Mouse (Mus musculus): Measurements from ENCODE around the gene Eef1b2. TPM values are rescaled to one million over a fixed set of nuclear protein-coding genes. Genes with fewer than 3 reads are reported as not detected.
"Not testable (repeated sequence)": the region's sequence is repeated elsewhere in the genome, so short reads cannot be mapped to it uniquely, and the experiment has no call there.

Eef1b2 gene
- 100 to 1,000 TPM; 473 to 499 TPM for total RNA-seq (2021)
- long read RNA-seq, experiment 1, transcript Eef1b2-204 (6 exons, 1,939 nt) = major isoform, 62 of 65 reads
- long read RNA-seq, experiment 1, partial matches to known transcripts = 2 of 65 reads
- long read RNA-seq, experiment 1, other reads (novel, unspliced or antisense) = 1 of 65 reads
- long read RNA-seq, experiment 2, transcript Eef1b2-204 (6 exons, 1,939 nt) = major isoform, 41 of 47 reads
- long read RNA-seq, experiment 2, partial matches to known transcripts = 5 of 47 reads
- long read RNA-seq, experiment 2, other reads (novel, unspliced or antisense) = 1 of 47 reads

DNA sequence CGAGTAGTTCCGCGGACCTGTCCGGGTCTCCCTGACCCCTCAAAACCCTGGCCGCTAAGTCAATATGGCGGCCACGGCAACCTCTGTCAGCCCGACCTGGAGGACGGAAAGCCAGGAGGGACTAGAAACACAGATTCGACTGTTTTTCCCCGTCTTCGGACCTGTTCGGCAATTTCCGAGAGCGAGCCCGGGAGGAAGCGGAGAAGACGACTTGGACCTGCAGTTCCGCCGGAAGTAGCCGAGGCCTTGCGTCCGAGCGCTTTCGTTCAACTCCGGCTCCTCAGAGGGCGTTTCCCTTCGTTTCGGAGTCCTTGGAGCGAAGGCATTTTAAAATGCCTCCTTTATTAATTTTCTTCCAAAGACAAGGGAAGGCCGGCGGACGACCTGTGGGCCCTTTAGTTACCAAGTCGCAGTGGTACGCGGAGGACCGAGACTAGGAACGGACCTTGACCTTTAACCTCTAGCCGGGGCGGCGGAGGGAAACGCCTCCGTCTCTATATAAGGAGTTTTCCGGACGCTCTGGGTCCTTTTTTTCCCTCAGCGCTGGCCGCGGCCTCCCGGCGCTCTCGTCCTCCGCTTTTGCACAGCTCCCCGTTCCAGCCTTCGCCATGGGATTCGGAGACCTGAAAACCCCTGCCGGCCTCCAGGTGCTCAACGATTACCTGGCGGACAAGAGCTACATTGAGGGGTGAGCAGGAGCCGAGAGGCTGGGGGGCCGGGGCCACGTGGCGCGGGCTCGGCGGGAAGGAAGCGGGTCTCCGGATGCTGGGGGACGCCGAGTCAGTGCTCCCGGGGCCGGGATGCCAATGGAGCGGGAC lies at the start of gene Eef1b2, which contains the start of gene Ndufs1:
Gene Eef1b2 (plus strand): TSS at position 222 of the 818 bp plus-strand sequence.
Gene Ndufs1 (minus strand): TSS at position 230 of the 818 bp plus-strand sequence.
- DNase-seq = peak; percentile 98 to 99

DNA sequence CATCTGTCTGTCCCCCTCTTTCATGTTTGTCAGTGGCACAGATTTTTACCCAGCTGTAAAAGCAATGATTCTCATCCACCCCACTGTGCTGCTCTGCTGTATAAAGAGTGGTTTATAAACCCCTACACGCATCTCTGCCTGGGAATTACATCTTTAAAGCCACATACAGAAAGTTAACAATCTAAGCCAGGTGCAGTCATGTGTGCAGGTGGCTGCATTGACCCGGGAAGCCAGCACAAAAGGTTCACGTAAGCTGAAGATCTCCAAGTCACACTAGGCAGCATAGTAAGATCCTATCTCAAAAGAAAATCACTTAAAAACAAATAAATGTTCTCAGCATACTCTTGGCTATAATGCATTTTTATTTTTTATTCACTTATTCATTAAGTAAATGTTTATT lies 47.4 kb upstream of the Eef1b2 start:
- no peak for DNase-seq

- no peak for DNase-seq
These were observed 46.6 kb upstream of the Eef1b2 start for GRCm38 (mm10) chr1:63129857-63130690.

DNA sequence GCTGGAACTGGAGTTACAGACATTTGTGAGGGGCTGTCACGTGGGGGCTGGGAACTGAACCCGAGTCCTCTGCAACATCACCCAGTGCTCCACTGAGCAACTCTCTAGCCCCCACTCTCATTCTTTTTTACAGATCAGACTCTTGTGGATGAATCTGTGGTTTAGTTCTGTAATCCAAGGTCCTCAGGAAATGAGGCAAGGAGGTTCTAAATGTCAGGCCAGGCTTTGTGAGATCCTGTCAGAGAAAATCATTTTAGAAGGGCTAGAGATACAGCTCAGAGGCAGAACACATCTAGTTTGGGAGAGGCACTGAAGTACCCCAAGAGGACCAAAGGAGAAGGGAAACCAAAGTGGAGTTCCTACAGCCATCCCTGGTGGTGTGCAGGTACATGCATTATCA lies 45.7 kb upstream of the Eef1b2 start:
- DNase-seq = no peak

- DNase-seq = no peak
These were observed 44.9 kb upstream of the Eef1b2 start for GRCm38 (mm10) chr1:63131766-63132165.

DNA sequence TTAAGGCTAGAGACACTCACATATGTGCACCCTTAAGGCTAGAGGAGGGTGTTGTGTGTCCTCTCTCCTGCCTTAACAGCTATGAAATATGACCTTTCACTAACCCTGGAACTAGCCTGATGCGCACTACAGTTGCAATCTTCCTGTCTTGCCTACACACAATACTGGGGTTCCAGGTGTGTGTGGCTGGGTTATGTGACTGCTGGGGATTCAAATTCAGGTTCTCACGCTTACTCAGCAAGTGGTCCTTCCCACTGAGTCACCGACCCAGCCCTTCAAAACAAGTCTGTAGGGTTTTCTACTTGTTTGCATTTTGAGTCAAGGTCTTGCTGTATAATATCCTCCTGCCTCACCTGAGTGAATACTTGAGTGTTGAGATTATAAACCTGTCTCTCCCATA lies 42.1 kb upstream of the Eef1b2 start:
- DNase-seq = no peak

- no peak for DNase-seq
These were observed 38.7 kb upstream of the Eef1b2 start for GRCm38 (mm10) chr1:63137971-63138370.

DNA sequence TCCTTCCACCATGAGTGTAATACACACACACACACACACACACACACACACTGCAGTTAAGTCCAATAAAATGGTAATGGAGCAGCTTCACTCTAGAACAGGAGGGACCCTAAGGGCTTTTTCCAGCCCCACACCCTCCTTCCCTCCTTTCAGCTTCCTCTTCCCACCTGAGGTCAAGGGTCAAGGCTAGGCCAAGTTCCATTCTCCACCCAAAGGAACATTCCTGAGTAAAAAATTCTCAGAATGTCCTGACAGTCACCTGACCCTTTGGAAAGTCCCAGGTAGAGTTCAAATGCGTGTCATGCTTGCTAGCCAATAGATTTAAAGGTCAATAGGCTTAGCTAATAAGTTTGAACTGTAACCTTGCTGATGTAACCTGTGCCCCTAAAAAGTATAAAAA lies 38.0 kb upstream of the Eef1b2 start:
- DNase-seq = not testable (repeated sequence)

DNA sequence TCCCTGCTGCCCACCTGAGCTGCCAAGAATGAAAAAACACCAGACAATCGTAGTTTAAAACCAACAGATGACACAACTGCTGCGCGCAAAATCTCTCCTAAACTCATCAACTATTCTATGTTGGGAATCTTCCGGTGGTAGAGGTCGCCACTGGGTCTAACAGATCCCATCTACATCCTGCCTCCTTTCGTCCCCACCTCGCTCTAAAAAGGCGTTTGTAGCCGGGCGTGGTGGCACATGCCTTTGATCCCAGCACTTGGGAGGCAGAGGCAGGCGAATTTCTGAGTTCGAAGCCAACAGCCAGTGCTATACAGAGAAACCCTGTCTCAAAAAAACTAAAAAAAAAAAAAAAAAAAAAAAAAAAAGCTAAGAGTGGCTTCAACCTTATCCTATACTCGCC lies 36.4 kb upstream of the Eef1b2 start:
- DNase-seq = no peak

- DNase-seq = no peak
These were observed 8.0 kb upstream of the Eef1b2 start for GRCm38 (mm10) chr1:63168638-63169037.

DNA sequence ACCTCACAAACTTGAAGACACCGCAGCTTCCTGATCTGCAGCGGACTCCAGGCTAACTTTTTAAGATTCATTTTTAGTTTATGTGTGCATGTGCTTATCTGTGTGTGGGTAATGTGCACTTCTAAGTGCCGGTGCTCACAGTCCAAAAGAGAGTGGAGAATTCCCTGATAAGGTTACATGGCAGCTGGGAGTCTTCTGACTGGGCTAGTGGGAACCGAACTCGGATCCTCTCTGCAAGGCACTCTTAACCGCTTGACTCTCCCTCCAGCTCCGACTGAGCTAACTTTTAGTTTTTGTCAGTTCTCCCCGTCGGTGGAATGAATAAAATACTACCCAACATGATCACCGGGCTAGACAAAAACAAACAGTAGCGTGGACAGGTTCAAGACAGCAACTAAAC lies 772 bp upstream of the Eef1b2 start:
- no peak for DNase-seq

GRCm38 (mm10) chr1:63176259-63176603 lies 394 bp upstream of the Eef1b2 start:
- DNase-seq = no peak

- DNase-seq = no peak
These were observed 1.7 kb downstream of the Eef1b2 start for GRCm38 (mm10) chr1:63178308-63178707.

- no peak for DNase-seq
These were observed 3.5 kb downstream of the Eef1b2 start for GRCm38 (mm10) chr1:63180122-63180521.

GRCm38 (mm10) chr1:63180575-63180974 lies 4.0 kb downstream of the Eef1b2 start:
- DNase-seq = not testable (repeated sequence)

- peak; percentile 93 to 95 for DNase-seq
These were observed 4.4 kb downstream of the Eef1b2 start for GRCm38 (mm10) chr1:63181019-63181418.

GRCm38 (mm10) chr1:63181480-63181879 lies 4.9 kb downstream of the Eef1b2 start:
- no peak for DNase-seq

GRCm38 (mm10) chr1:63182212-63182611 lies 5.6 kb downstream of the Eef1b2 start:
- DNase-seq = peak; percentile 83 to 84

GRCm38 (mm10) chr1:63182636-63183270 lies 6.1 kb downstream of the Eef1b2 start:
- DNase-seq = peak; percentile 35 to 82

DNA sequence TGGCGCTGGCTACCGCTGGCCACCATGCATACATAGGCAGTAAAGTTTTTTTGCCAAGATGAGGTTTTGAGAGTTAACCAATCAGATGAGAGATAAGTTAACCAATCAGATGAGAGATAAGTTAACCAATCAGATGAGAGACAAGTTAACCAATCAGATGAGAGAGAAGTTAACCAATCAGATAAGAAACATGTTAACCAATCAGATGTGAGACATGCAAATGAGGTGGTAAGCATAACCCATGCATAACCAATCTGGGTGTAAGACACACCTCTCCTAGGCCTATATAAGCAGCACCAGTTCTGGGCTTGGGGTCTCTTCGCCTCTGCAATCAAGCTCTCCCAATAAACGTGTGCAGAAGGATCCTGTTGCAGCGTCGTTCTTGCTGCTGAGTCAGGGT lies 8.8 kb downstream of the Eef1b2 start:
- not testable (repeated sequence) for DNase-seq

GRCm38 (mm10) chr1:63188536-63188935 lies 11.9 kb downstream of the Eef1b2 start:
- no peak for DNase-seq

DNA sequence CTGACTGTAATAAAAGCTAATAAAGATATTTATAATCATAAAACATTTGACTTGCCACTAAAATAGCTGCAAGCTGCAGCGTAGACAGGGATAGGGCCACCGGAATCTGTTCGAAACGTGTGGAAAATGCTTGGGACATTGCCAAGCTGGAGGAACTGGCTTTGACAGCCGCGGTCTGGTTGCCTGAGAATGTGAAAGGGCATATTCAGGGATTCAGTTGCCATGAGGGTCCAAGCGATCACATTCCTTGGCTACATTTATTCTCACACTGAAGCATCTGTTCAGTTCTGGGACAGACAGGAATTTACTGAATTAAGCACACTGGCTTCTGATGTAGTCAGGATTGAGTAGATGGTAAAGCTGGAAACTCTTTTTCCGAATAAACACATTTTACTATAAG lies 14.2 kb downstream of the Eef1b2 start:
- peak in 1 of 2 experiments; percentile 29 for DNase-seq

Measured in heart, adult 18-20 months (tissue).